Mouse (Mus musculus) E14TG2a.4 (cell line): ENCODE measurements around the gene Dusp1.

Experiments used
- H3K27me3 ChIP-seq: 2 replicates; pipeline ENCODE4 v1.6.1; 2014; ENCODE audit warnings: low read length, control low read depth; ENCODE audit not compliant: insufficient read depth
- H3K36me3 ChIP-seq: 2 replicates; pipeline ENCODE4 v1.6.1; 2014; ENCODE audit warnings: low read length, control low read depth; ENCODE audit not compliant: insufficient read depth
- H3K4me1 ChIP-seq: replicated peaks from 2 replicates; pipeline ENCODE4 v1.6.1; 2014; ENCODE audit warnings: low read depth, low read length, control low read depth
- H3K4me3 ChIP-seq: replicated peaks from 2 replicates; pipeline ENCODE4 v1.5.1; 2014; ENCODE audit warnings: mild to moderate bottlenecking, low read length
- H3K9me3 ChIP-seq: 2 replicates; pipeline ENCODE4 v1.6.1; 2014; ENCODE audit warnings: low read length, control low read depth
- CTCF ChIP-seq: conservative IDR thresholded peaks from 2 replicates; pipeline ENCODE4 v1.5.1; 2014; ENCODE audit warnings: low read length
- NANOG ChIP-seq: IDR thresholded peaks from 2 replicates; pipeline ENCODE4 v1.6.1; 2014; ENCODE audit warnings: borderline replicate concordance, low read length, mixed read lengths
- POU5F1 ChIP-seq: IDR thresholded peaks from 2 replicates; pipeline ENCODE4 v1.6.1; 2014; ENCODE audit warnings: low read length, borderline replicate concordance

The Dusp1 gene

GRCm38 (mm10) chr17:26508345-26508960 is 53.5 kb downstream of the Dusp1 start:
- Histone ChIP-seq H3K27me3 (peaks cover 7% of the 10 kb centered on the region; the same call in 1 of the 2 replicates), H3K4me3 (peak overlapping the region; percentile 94), H3K9me3 (no peaks in the 10 kb centered on the region), H3K36me3 (peaks cover 24% of the 10 kb centered on the region), H3K4me1 (peaks cover 81% of the 10 kb centered on the region)
- TF ChIP-seq POU5F1 = no peak

DNA sequence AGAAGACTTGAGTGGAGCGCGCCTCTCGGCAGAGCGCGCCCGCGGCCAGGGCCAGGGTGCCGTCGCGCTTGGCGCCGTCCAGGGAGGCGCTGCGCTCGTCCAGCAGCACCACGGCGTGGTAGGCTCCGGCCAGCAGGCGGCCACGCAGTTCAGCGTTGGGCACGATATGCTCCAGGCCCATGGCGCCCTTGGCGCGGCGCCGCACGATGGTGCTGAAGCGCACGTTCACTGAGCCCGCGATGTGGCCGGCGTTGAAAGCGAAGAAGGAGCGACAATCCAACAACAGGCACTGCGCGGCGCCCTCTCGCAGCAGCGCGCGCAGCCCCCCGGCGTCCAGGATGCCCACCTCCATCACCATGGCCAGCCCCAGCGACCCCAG is 54.0 kb downstream of the Dusp1 start:
- Histone ChIP-seq H3K36me3 (peaks cover 24% of the 10 kb centered on the region), H3K9me3 (no peaks in the 10 kb centered on the region), H3K27me3 (peaks cover 7% of the 10 kb centered on the region; the same call in 1 of the 2 replicates), H3K4me1 (peaks cover 83% of the 10 kb centered on the region), H3K4me3 (peak overlapping the region; percentile 94)
- TF ChIP-seq POU5F1 (no peak), CTCF (no peak), NANOG (no peak)

DNA sequence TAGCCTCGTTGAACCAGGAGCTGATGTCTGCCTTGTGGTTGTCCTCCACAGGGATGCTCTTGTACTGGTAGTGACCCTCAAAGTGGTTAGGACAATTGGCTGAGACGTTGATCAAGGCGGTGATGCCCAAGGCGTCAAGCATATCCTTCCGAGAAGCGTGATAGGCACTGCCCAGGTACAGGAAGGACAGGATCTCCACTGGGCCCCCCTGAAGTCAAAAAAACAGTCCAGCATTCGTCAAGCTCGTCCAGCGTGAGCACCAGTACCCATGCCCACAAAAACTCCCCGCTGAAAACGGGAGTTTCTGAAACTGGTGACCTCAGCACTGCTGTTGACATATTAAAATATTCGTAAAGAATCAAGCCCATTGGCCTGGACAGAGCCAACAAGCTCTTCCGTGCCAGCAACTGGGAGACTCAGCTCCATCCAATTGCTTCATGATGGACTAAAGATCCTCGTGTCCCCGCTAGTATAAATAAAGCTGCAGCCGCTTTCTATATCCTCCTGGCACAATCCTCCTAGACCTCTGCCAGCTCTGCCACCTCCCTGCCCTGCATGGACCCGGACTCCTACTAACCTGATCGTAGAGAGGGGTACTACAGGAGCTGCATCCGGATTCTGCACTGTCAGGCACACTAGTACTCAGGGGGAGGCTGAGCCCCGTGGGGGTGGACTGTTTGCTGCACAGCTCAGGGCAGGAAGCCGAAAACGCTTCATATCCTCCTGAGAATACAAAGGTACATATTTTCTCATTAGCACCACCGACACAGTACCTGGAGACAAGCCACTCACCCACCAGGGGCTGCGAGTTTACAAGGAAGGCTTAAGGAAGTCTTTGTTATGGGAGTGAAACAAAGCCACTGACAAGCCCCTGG is 54.7 kb downstream of the Dusp1 start:
- H3K9me3 ChIP-seq = no peaks in the 10 kb centered on the region
- H3K36me3 ChIP-seq = peaks cover 24% of the 10 kb centered on the region
- TF ChIP-seq CTCF = no peak
- no peak for TF ChIP-seq NANOG
- no peak for TF ChIP-seq POU5F1

DNA sequence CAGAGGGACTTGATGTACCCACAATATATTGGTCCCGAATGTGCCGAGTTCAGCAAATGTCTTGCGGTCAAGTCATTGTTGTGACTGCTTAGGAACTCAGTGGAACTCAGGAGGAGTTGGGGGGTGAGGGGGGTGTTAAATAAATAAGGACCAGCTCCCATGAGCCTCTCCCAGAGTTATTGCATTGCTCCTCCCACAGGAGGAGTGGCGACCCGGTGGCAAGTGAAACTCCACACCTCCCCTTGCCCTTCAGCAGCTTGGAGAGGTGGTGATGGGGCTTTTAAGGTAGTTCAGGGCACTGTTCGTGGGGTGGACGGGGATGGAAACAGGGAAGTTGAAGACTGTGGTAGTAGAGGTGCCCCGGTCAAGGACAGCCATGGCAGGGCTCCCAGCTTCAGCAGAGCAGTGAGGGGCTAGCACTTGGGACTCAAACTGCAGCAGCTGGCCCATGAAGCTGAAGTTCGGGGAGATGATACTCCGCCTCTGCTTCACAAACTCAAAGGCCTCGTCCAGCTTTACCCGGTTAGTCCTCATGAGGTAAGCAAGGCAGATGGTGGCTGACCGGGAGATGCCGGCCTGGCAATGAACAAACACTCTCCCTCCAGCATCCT is 55.8 kb downstream of the Dusp1 start:
- Histone ChIP-seq H3K27me3 (peaks cover 7% of the 10 kb centered on the region; the same call in 1 of the 2 replicates), H3K36me3 (peaks cover 24% of the 10 kb centered on the region), H3K4me3 (peak overlapping the region; percentile 94), H3K4me1 (peaks cover 79% of the 10 kb centered on the region), H3K9me3 (peaks cover 1% of the 10 kb centered on the region)
- TF ChIP-seq POU5F1 (no peak), NANOG (no peak), CTCF (no peak)

More for the DNA sequence above, 54.7 kb downstream of the Dusp1 start:
- peaks cover 7% of the 10 kb centered on the region; the same call in 1 of the 2 replicates for H3K27me3 ChIP-seq
- peaks cover 83% of the 10 kb centered on the region for H3K4me1 ChIP-seq
- peak overlapping the region; percentile 94 for H3K4me3 ChIP-seq

DNA sequence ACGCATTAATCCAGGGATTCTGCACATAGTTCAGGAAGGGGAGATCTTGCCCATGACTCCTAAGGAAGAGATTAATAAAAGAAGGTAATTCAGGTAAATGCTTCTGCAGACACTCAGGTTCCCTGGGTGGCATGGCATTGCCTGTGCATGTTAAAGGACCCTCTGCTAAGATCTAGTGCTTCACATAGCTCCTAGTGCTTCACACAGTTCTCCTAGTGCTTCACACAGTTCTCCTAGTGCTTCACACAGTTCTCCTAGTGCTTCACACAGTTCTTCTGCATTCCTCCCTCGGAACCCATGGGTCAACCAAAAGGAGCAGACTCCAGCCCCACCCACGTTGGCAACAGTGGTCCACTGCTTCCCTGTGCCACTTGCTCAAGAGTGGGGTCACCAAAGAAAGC is 56.7 kb downstream of the Dusp1 start:
- peak overlapping the region; percentile 13; the same call in 1 of the 2 replicates for H3K4me3 ChIP-seq
- peaks cover 4% of the 10 kb centered on the region; the same call in 1 of the 2 replicates for H3K27me3 ChIP-seq
- no peak for TF ChIP-seq POU5F1
- no peak for TF ChIP-seq CTCF
- TF ChIP-seq NANOG = no peak
- peaks cover 24% of the 10 kb centered on the region for H3K36me3 ChIP-seq
- peaks cover 70% of the 10 kb centered on the region for H3K4me1 ChIP-seq
- H3K9me3 ChIP-seq = peaks cover 11% of the 10 kb centered on the region

- Histone ChIP-seq H3K36me3 (peaks cover 24% of the 10 kb centered on the region), H3K4me1 (peaks cover 59% of the 10 kb centered on the region), H3K4me3 (peak overlapping the region; percentile 61), H3K27me3 (peaks cover 4% of the 10 kb centered on the region; the same call in 1 of the 2 replicates), H3K9me3 (peaks cover 12% of the 10 kb centered on the region)
- TF ChIP-seq CTCF (no peak), NANOG (no peak), POU5F1 (no peak)
Observed at GRCm38 (mm10) chr17:26503981-26504671, 57.8 kb downstream of the Dusp1 start.

DNA sequence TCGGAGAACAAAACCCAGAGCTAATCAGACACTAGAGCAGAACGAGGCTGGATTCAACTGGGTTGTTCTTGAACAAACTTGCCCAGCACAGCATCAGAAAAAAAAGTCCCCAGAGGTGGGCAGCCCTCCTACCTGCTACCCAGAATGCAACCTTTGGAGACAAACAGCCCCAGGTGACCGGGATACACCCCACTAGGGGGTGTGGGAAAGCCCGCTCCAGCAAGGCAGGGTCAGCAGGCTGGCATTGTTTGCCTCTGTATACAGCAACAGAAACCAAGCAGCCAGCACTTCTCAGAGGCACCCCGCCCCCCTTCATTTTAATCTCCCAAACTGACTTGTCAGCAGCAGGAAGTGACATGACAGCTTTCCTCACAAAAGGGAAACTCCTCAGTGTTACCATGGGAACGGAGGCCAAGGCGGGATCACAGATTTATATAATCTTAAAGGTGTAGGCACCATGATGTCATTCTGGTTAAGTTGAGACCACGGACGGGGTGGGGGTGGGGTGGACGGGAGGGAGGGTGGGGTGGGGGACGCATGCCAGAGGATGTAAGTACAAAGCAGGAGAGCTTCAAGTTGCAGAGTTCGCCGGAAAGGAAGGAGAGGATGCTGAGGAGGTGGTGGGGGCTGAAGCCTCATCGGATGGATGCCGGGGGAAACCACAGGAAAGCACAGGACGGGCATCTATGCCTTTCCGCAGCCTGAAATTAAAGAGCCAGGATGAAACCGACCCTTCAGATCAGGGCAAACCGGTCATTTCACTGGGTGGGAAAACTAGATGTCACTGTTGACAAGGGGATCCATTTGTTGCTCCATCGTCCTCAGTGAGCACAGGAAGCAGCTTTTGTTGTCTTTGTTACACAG is 58.9 kb downstream of the Dusp1 start:
- peaks cover 4% of the 10 kb centered on the region; the same call in 1 of the 2 replicates for H3K27me3 ChIP-seq
- peaks cover 24% of the 10 kb centered on the region for H3K36me3 ChIP-seq
- H3K9me3 ChIP-seq = peaks cover 12% of the 10 kb centered on the region
- TF ChIP-seq CTCF (no peak), POU5F1 (no peak), NANOG (no peak)
- peak overlapping the region; percentile 61 for H3K4me3 ChIP-seq
- H3K4me1 ChIP-seq = peaks cover 59% of the 10 kb centered on the region
